ENCODE assay signal across 10 mouse cellular contexts in the genomic region with DNA sequence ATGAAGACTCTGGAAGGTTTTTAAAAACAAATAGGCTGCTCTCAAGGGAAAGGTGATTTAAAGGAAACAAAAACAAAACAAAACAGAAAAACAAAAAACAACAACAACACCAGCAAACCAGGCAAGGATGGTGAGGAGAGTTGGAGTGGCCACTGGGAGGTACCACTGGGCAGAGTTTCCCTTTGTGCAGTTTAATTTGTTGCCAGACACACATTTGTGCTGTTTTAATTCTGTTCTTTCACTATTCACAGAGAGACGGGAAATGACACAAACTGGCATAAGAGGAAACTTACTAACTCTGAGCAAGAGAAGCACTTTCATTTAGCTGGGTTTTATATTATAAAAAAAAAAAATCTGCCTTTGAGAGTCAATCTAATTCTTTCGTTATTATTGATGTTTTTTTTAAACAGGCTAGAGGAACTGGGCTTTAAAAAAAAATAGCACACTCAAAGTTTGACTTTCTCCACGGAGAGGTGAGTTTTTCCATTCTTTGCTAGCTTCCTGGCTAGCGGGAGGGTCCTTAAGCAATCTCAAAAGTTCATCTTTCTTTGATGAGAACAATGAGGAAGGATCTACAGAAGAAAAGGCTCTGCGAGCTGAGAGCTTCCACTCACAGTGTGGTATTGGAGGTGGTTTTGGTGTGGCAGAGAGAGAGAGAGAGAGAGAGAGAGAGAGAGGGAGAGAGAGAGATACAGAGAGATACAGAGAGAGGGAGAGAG. TPM values are rescaled to one million over a fixed set of nuclear protein-coding genes. Genes with fewer than 3 reads are reported as not detected.
A peak's percentile ranks its signal among the peaks of the same experiment; 100 is the strongest.
DNase-seq lines count a peak whose midpoint lies in the region; ATAC-seq and TF ChIP-seq lines count a peak whose summit lies in the region.
"Had no signal": no experiment of that assay in that cellular context is flagged by ENCODE, and none has a peak within 500 bp of the region (broad histone marks: within the 10 kb centered on the region; RNA-seq: fewer than 3 reads in every experiment).

No protein-coding gene starts in this region.

- H3K9me3 ChIP-seq in hindbrain, postnatal 0 days (ENCODE audit: low read length), result no peaks in the 10 kb centered on the region
- H3K9me3 ChIP-seq in hindbrain, embryonic 13.5 days, result no peaks in the 10 kb centered on the region
- H3K9me3 ChIP-seq in hindbrain, embryonic 14.5 days (ENCODE audit: control insufficient read depth, low read length), result no peaks in the 10 kb centered on the region
- H3K9me3 ChIP-seq: midbrain, embryonic 12.5 days had no signal

- H3K36me3 ChIP-seq in hindbrain, postnatal 0 days (ENCODE audit: insufficient read depth, low read length), result peaks cover 5% of the 10 kb centered on the region; the same call in 1 of the 2 replicates
- peaks cover 23% of the 10 kb centered on the region for H3K36me3 ChIP-seq in hindbrain, embryonic 13.5 days
- peaks cover 16% of the 10 kb centered on the region for H3K36me3 ChIP-seq in hindbrain, embryonic 14.5 days (replicated peaks; ENCODE audit: control insufficient read depth, insufficient read depth)

- no peak overlapping the region for H3K4me3 ChIP-seq in hindbrain, postnatal 0 days (ENCODE audit: low read length)
- H3K4me3 ChIP-seq in hindbrain, embryonic 13.5 days, result no peak overlapping the region
- H3K4me3 ChIP-seq in hindbrain, embryonic 14.5 days (replicated peaks; ENCODE audit: low read length), result no peak overlapping the region
- H3K4me3 ChIP-seq: midbrain, embryonic 12.5 days had no signal

- H3K4me1 ChIP-seq in hindbrain, postnatal 0 days (ENCODE audit: insufficient read depth, low read length), result no peaks in the 10 kb centered on the region
- H3K4me1 ChIP-seq in hindbrain, embryonic 13.5 days (replicated peaks), result peaks cover 14% of the 10 kb centered on the region; the same call in 1 of the 2 replicates
- peaks cover 6% of the 10 kb centered on the region for H3K4me1 ChIP-seq in hindbrain, embryonic 14.5 days (replicated peaks; ENCODE audit: control insufficient read depth, insufficient read depth, low read length)

- H3K4me2 ChIP-seq in hindbrain, postnatal 0 days (ENCODE audit: low read depth, low read length), result 0 out of 2 replicates have a peak overlapping the region, but pooled peaks have one; percentile 10
- no peak overlapping the region for H3K4me2 ChIP-seq in hindbrain, embryonic 13.5 days
- no peak overlapping the region for H3K4me2 ChIP-seq in hindbrain, embryonic 14.5 days (replicated peaks)
- H3K4me2 ChIP-seq: midbrain, embryonic 12.5 days had no signal

- peak; percentile 14 for DNase-seq in hindbrain, postnatal 0 days (ENCODE audit: low spot score)
- peak; percentile 37 for DNase-seq in thymus, postnatal 0 days (ENCODE audit: low spot score)
- no peak for DNase-seq in thymus, postnatal 4 days
- peak; percentile 18 for DNase-seq in thymus, postnatal 25 days
- no peak for DNase-seq in hindbrain, embryonic 14.5 days (ENCODE audit: low spot score)
- DNase-seq in right cerebral cortex, postnatal 10 days (ENCODE audit: low spot score in 2 of 2), result no peak
- DNase-seq: kidney, adult 11 months had no signal

- WGBS in hindbrain, postnatal 0 days, result 48% methylated on average over 5 of the region's 5 CpGs
- 49% methylated on average over 5 of the region's 5 CpGs for WGBS in hindbrain, embryonic 13.5 days
- WGBS in hindbrain, embryonic 14.5 days, result 45% methylated on average over 5 of the region's 5 CpGs

- H3K27ac ChIP-seq in hindbrain, postnatal 0 days, result no peak overlapping the region
- H3K27ac ChIP-seq in hindbrain, embryonic 13.5 days, result no peak overlapping the region
- no peak overlapping the region for H3K27ac ChIP-seq in hindbrain, embryonic 14.5 days
- H3K27ac ChIP-seq: midbrain, embryonic 12.5 days had no signal

- no peaks in the 10 kb centered on the region for H3K27me3 ChIP-seq in hindbrain, postnatal 0 days (ENCODE audit: insufficient read depth, low read length)
- no peaks in the 10 kb centered on the region for H3K27me3 ChIP-seq in hindbrain, embryonic 13.5 days
- no peaks in the 10 kb centered on the region for H3K27me3 ChIP-seq in hindbrain, embryonic 14.5 days (ENCODE audit: control insufficient read depth, insufficient read depth, low read length)
- H3K27me3 ChIP-seq: midbrain, embryonic 12.5 days had no signal

- peak; percentile 49 for TF ChIP-seq CTCF in hindbrain, postnatal 0 days (IDR thresholded peaks at IDR 0.05; ENCODE audit: low read depth)

- no peak for ATAC-seq in hindbrain, postnatal 0 days
- ATAC-seq in hindbrain, embryonic 13.5 days (ENCODE audit: low FRiP score), result no peak
- peak; percentile 55 for ATAC-seq in inflammation-experienced regulatory T-cells, adult 6 months
- ATAC-seq in hindbrain, embryonic 14.5 days (ENCODE audit: low FRiP score), result no peak

- H3K9ac ChIP-seq in hindbrain, postnatal 0 days (replicated peaks; ENCODE audit: low read length), result no peak overlapping the region
- no peak overlapping the region for H3K9ac ChIP-seq in hindbrain, embryonic 13.5 days
- no peak overlapping the region for H3K9ac ChIP-seq in hindbrain, embryonic 14.5 days
- H3K9ac ChIP-seq: midbrain, embryonic 12.5 days had no signal

RNA-seq across cellular contexts. Expression of gene Arid5b, which starts 39.7 kb away (rescaled TPM):
- 12.7 and 13.8 TPM in 2 replicates for total RNA-seq in hindbrain, postnatal 0 days (2014; rRNA removed)
- polyA plus RNA-seq in hindbrain, postnatal 0 days (2015; fragmentation: Nextera tagmentation; extraction: Ambion mirVana), result 13.1 and 13.3 TPM in 2 replicates
- polyA plus RNA-seq in hindbrain, embryonic 13.5 days (2015; fragmentation: Nextera tagmentation; extraction: Ambion mirVana), result 19.5 and 22.7 TPM in 2 replicates
- 8.9 and 10.7 TPM in 2 replicates for polyA plus RNA-seq in thymus, postnatal 0 days (2015; fragmentation: Nextera tagmentation; extraction: Ambion mirVana)
- 10 to 100 TPM; 28.4 to 78.0 (median 56.4) TPM for polyA plus RNA-seq in inflammation-experienced regulatory T-cells, adult 6 months (2017; shearing (Covaris generic))
- polyA plus RNA-seq in hindbrain, embryonic 14.5 days (2014; fragmentation: Nextera tagmentation; extraction: Ambion mirVana), result 17.4 and 21.0 TPM in 2 replicates

Comparison
In these comparisons a context has a peak if more than half of its experiments do, and no peak if none do; other contexts are left out.
1. DNase-seq: peak in hindbrain, postnatal 0 days (single experiment), thymus, postnatal 0 days (single experiment) and thymus, postnatal 25 days (single experiment); none in thymus, postnatal 4 days (single experiment), hindbrain, embryonic 14.5 days (single experiment) and right cerebral cortex, postnatal 10 days (0 of 2).